Mouse (Mus musculus): Measurements from ENCODE around the gene Odaph. TPM values are rescaled to one million over a fixed set of nuclear protein-coding genes. Genes with fewer than 3 reads are reported as not detected.

Gene Odaph
- total RNA-seq, 2 experiments from 2014 or later, result not detected

- intact Hi-C loops (cut with DNase I), result no loop called here
- DNase-seq (ENCODE audit: low spot score in 2 of 2), result peak in 1 of 2 experiments; percentile 70
These were observed 3.8 kb upstream of the Odaph start for GRCm38 (mm10) chr5:91983490-91983889.

GRCm38 (mm10) chr5:91985721-91986120 is 1.6 kb upstream of the Odaph start:
- DNase-seq (ENCODE audit: low spot score in 2 of 2), result no peak
- intact Hi-C loops (cut with DNase I), result no loop called here

- intact Hi-C loops (cut with DNase I), result no loop called here
- no peak for DNase-seq (ENCODE audit: low spot score in 2 of 2)
These were observed 524 bp downstream of the Odaph start for GRCm38 (mm10) chr5:91987799-91988198.

GRCm38 (mm10) chr5:91989261-91989660 is 2.0 kb downstream of the Odaph start:
- intact Hi-C loops (cut with DNase I), result no loop called here
- no peak for DNase-seq (ENCODE audit: low spot score in 2 of 2)

GRCm38 (mm10) chr5:91991191-91991937 is 4.1 kb downstream of the Odaph start:
- no peak for DNase-seq (ENCODE audit: low spot score in 2 of 2)
- intact Hi-C loops (cut with DNase I), result no loop called here

- intact Hi-C loops (cut with DNase I), result no loop called here
These were observed 5.8 kb downstream of the Odaph start for GRCm38 (mm10) chr5:91993061-91993460.

GRCm38 (mm10) chr5:91994546-91994945 is 7.3 kb downstream of the Odaph start:
- intact Hi-C loops (cut with DNase I), result loop anchor here (1.0 kb wide), 1 partner anchor 31 kb away; the partner anchor contains the start of gene Rchy1
- DNase-seq (ENCODE audit: low spot score in 2 of 2), result peak; percentile 34 to 88

More at GRCm38 (mm10) chr5:91993061-91993460, 5.8 kb downstream of the Odaph start:
- no peak for DNase-seq (ENCODE audit: low spot score in 2 of 2)

GRCm38 (mm10) chr5:92000770-92001169 is 13.5 kb downstream of the Odaph start:
- intact Hi-C loops (cut with DNase I), result loop anchor here (5.0 kb wide), 1 partner anchor 1048 kb away; no protein-coding TSS in a partner anchor
- no peak for DNase-seq (ENCODE audit: low spot score in 2 of 2)

- intact Hi-C loops (cut with DNase I), result loop anchor here (5.0 kb wide), 1 partner anchor 1051 kb away; no protein-coding TSS in a partner anchor
- DNase-seq (ENCODE audit: low spot score in 2 of 2), result peak; percentile 14 to 40
These were observed 15.7 kb downstream of the Odaph start for GRCm38 (mm10) chr5:92003011-92003410.

- no peak for DNase-seq (ENCODE audit: low spot score in 2 of 2)
- intact Hi-C loops (cut with DNase I), result no loop called here
These were observed 22.6 kb downstream of the Odaph start for GRCm38 (mm10) chr5:92009827-92010226.

- intact Hi-C loops (cut with DNase I), result no loop called here
- no peak for DNase-seq (ENCODE audit: low spot score in 2 of 2)
These were observed 24.5 kb downstream of the Odaph start for GRCm38 (mm10) chr5:92011756-92012155.

GRCm38 (mm10) chr5:92019960-92020359 is 32.7 kb downstream of the Odaph start:
- no peak for DNase-seq (ENCODE audit: low spot score in 2 of 2)
- intact Hi-C loops (cut with DNase I), result no loop called here

- intact Hi-C loops (cut with DNase I), result no loop called here
- DNase-seq (ENCODE audit: low spot score in 2 of 2), result peak; percentile 96 to 98
These were observed 55.4 kb downstream of the Odaph start for GRCm38 (mm10) chr5:92042377-92043348.

- intact Hi-C loops (cut with DNase I), result no loop called here
- no peak for DNase-seq (ENCODE audit: low spot score in 2 of 2)
These were observed 56.5 kb downstream of the Odaph start, which contains the start of gene Cdkl2 for GRCm38 (mm10) chr5:92043783-92044182. Gene Cdkl2, minus strand, starts transcription at chr5:92043883.

Other genes starting within 250 kb of the Odaph start
- gene Rchy1, start 24.4 kb upstream of the Odaph start, total RNA-seq (2021), result 10 to 100 TPM; 37.4 to 37.7 TPM
- gene Cdkl2, start 56.4 kb downstream of the Odaph start, total RNA-seq (2021), result 10 to 100 TPM; 38.6 to 40.9 TPM
- gene G3bp2, start 96.2 kb downstream of the Odaph start, total RNA-seq (2021), result 100 to 1,000 TPM; 212 to 225 TPM
- 10 to 100 TPM; 74.6 to 76.7 TPM for gene Uso1, start 150.5 kb downstream of the Odaph start, total RNA-seq (2021)
- gene U90926, start 227.9 kb downstream of the Odaph start, total RNA-seq (2021), result not detected